Mouse (Mus musculus) ES-E14 (cell line): ENCODE results near the gene Prph2. TPM values are rescaled to one million over a fixed set of nuclear protein-coding genes. Genes with fewer than 3 reads are reported as not detected.

Source experiments
- DNase-seq: peaks from one replicate; pipeline ENCODE4 v3.0.0-alpha.2; 2013; ENCODE audit warnings: low read depth, low spot score
- H3K27ac ChIP-seq: 2 replicates; pipeline ENCODE4 v1.5.1; 2012; ENCODE audit warnings: low read depth, mild to moderate bottlenecking, low read length, moderate library complexity, mixed read lengths; ENCODE audit not compliant: poor library complexity, insufficient read depth, severe bottlenecking
- H3K36me3 ChIP-seq: 2 replicates; pipeline ENCODE4 v1.6.1; 2012; ENCODE audit warnings: mild to moderate bottlenecking, low read length, moderate library complexity, mixed read lengths; ENCODE audit not compliant: control insufficient read depth, poor library complexity, insufficient read depth, severe bottlenecking
- H3K4me1 ChIP-seq, 2 experiments: fragments of 150-350 bp in 1 of 2; sonication (generic) in 1 of 2; 2 replicates each; pipeline ENCODE4 v1.6.1; 2012; ENCODE audit warnings: low read length in 2 of 2, mild to moderate bottlenecking in 1 of 2, mixed read lengths in 1 of 2; ENCODE audit not compliant: control insufficient read depth in 2 of 2, insufficient read depth in 2 of 2, poor library complexity in 1 of 2
- H3K4me3 ChIP-seq, 2 experiments: fragments of 150-350 bp in 1 of 2; sonication (generic) in 1 of 2; 2 replicates each; pipeline ENCODE4 v1.5.1; 2012; ENCODE audit warnings: low read length in 2 of 2, low read depth in 1 of 2, mild to moderate bottlenecking in 1 of 2, mixed read lengths in 1 of 2; ENCODE audit not compliant: insufficient read depth in 1 of 2, poor library complexity in 1 of 2, severe bottlenecking in 1 of 2
- H3K9ac ChIP-seq: 2 replicates; pipeline ENCODE4 v1.6.1; 2012; ENCODE audit warnings: low read depth, mild to moderate bottlenecking, low read length, mixed read lengths; ENCODE audit not compliant: poor library complexity, insufficient read depth, severe bottlenecking
- H3K9me3 ChIP-seq: fragments of 150-350 bp; sonication (generic); 2 replicates; pipeline ENCODE4 v1.6.1; 2012; ENCODE audit warnings: low read depth, mild to moderate bottlenecking, low read length; ENCODE audit not compliant: control insufficient read depth, insufficient read depth
- CHD2 ChIP-seq: IDR thresholded peaks from 2 replicates; pipeline ENCODE4 v1.6.1; 2014; ENCODE audit warnings: mild to moderate bottlenecking, low read depth, low read length, inconsistent platforms
- HCFC1 ChIP-seq: IDR thresholded peaks from 2 replicates; pipeline ENCODE4 v1.6.1; 2012; ENCODE audit warnings: low read length, inconsistent platforms, borderline replicate concordance; ENCODE audit not compliant: insufficient read depth
- MAFK ChIP-seq: IDR thresholded peaks from 2 replicates; pipeline ENCODE4 v1.6.1; 2014; ENCODE audit warnings: mild to moderate bottlenecking, low read depth, low read length, inconsistent platforms; ENCODE audit not compliant: insufficient read depth
- ZC3H11A ChIP-seq: IDR thresholded peaks from 2 replicates; pipeline ENCODE4 v1.6.1; 2012; ENCODE audit warnings: low read depth, mild to moderate bottlenecking, inconsistent platforms, low read length, borderline replicate concordance
- ZNF384 ChIP-seq: IDR thresholded peaks from 2 replicates; pipeline ENCODE4 v1.6.1; 2012; ENCODE audit warnings: low read depth, low read length, inconsistent platforms
- in situ Hi-C, 2 experiments: fragments of 600-800 bp; cut with MboI; formaldehyde crosslinking; loops; one replicate each; pipeline ENCODE4 v1.15.1; 2025; ENCODE audit warnings: low sequenced_read_pairs in 2 of 2, inconsistent platforms in 1 of 2; ENCODE audit not compliant: unreplicated experiment in 2 of 2
- total RNA-seq: library from RNA; depleted of rRNA; stranded (reverse); fragments of 300-350 nt; gene quantifications from 2 replicates; pipeline ENCODE4 v1.2.3, GENCODE M21; 2012

Prph2 gene
- total RNA-seq, 1 experiment = 0.18 TPM

- H3K4me1 ChIP-seq = peaks cover 15 to 36% of the 10 kb centered on the region in 2 experiments
- H3K4me3 ChIP-seq = no peak overlapping the region
- no peaks in the 10 kb centered on the region for H3K36me3 ChIP-seq
- no peak overlapping the region for H3K27ac ChIP-seq
- TF ChIP-seq MAFK (no peak), ZNF384 (no peak), ZC3H11A (no peak), CHD2 (no peak), HCFC1 (no peak)
- DNase-seq = no peak
- no peaks in the 10 kb centered on the region; the same call in 1 of the 2 replicates for H3K9me3 ChIP-seq
- H3K9ac ChIP-seq = no peak overlapping the region
- in situ Hi-C loops = no loop called here
Measured at GRCm38 (mm10) chr17:46870913-46871312, 39.3 kb upstream of the Prph2 start.

GRCm38 (mm10) chr17:46872806-46873205 is 37.5 kb upstream of the Prph2 start:
- H3K27ac ChIP-seq = no peak overlapping the region
- no peaks in the 10 kb centered on the region for H3K36me3 ChIP-seq
- no peaks in the 10 kb centered on the region; the same call in 1 of the 2 replicates for H3K9me3 ChIP-seq
- H3K4me1 ChIP-seq = peaks cover 16 to 33% of the 10 kb centered on the region in 2 experiments
- no peak for DNase-seq
- TF ChIP-seq MAFK = no peak
- no peak for TF ChIP-seq HCFC1
- TF ChIP-seq ZNF384 = no peak
- no peak for TF ChIP-seq ZC3H11A
- no peak for TF ChIP-seq CHD2
- no peak overlapping the region for H3K9ac ChIP-seq
- H3K4me3 ChIP-seq = no peak overlapping the region
- in situ Hi-C loops = no loop called here

- in situ Hi-C loops = no loop called here
- Histone ChIP-seq H3K4me3 (no peak overlapping the region), H3K9me3 (no peaks in the 10 kb centered on the region; the same call in 1 of the 2 replicates), H3K36me3 (no peaks in the 10 kb centered on the region), H3K4me1 (peaks cover 13 to 31% of the 10 kb centered on the region in 2 experiments), H3K27ac (0 out of 2 replicates have a peak overlapping the region, but pooled peaks have one; percentile 48), H3K9ac (peak overlapping the region; percentile 5; the same call in 1 of the 2 replicates)
- no peak for DNase-seq
- TF ChIP-seq HCFC1 (no peak), MAFK (no peak)
Measured at GRCm38 (mm10) chr17:46874133-46874532, 36.1 kb upstream of the Prph2 start.

- no peak overlapping the region for H3K27ac ChIP-seq
- H3K9me3 ChIP-seq = no peaks in the 10 kb centered on the region
- peaks cover 13 to 28% of the 10 kb centered on the region in 2 experiments for H3K4me1 ChIP-seq
- in situ Hi-C loops = no loop called here
- TF ChIP-seq ZNF384 = no peak
- no peak for TF ChIP-seq ZC3H11A
- no peak for TF ChIP-seq CHD2
- TF ChIP-seq MAFK = no peak
- no peak for TF ChIP-seq HCFC1
- no peaks in the 10 kb centered on the region for H3K36me3 ChIP-seq
- H3K9ac ChIP-seq = no peak overlapping the region
- H3K4me3 ChIP-seq = no peak overlapping the region
- no peak for DNase-seq
Measured at GRCm38 (mm10) chr17:46875626-46876025, 34.6 kb upstream of the Prph2 start.

- DNase-seq = no peak
- Histone ChIP-seq H3K4me3 (no peak overlapping the region), H3K4me1 (peaks cover 11 to 22% of the 10 kb centered on the region in 2 experiments), H3K9me3 (no peaks in the 10 kb centered on the region), H3K9ac (no peak overlapping the region), H3K27ac (no peak overlapping the region), H3K36me3 (no peaks in the 10 kb centered on the region)
- in situ Hi-C loops = no loop called here
- TF ChIP-seq ZNF384 (no peak), CHD2 (no peak), HCFC1 (no peak), MAFK (no peak), ZC3H11A (no peak)
Measured at GRCm38 (mm10) chr17:46876371-46876950, 33.8 kb upstream of the Prph2 start.
